Mouse (Mus musculus) adipose tissue, adult 10 weeks (tissue): ENCODE measurements around the gene Pskh1. TPM values are rescaled to one million over a fixed set of nuclear protein-coding genes. Genes with fewer than 3 reads are reported as not detected.

Experiments used
- polyA plus RNA-seq: library from polyadenylated mRNA; stranded (reverse); fragments of 350-450 nt; fragmentation: Illumina TruSeq; extraction: RNeasy Lipid Tissue Mini Kit (QIAGEN cat#74804); gene quantifications from one replicate; pipeline ENCODE4 v1.2.3, GENCODE M21; 2014; ENCODE audit warnings: low read depth, low replicate concordance

The Pskh1 gene
- 26.0 TPM for polyA plus RNA-seq

GRCm38 (mm10) chr8:105900180-105900940 is at the start of gene Pskh1:
Gene Pskh1 (plus strand): TSS chr8:105900441.

GRCm38 (mm10) chr8:105853178-105853577 is 47.1 kb upstream of the Pskh1 start, which contains the start of gene Cenpt:
Gene Cenpt (minus strand): TSS chr8:105853278.

GRCm38 (mm10) chr8:105854715-105855216 is 45.5 kb upstream of the Pskh1 start, which contains the start of gene Thap11:
Gene Thap11 (plus strand): TSS chr8:105855132.

GRCm38 (mm10) chr8:105860143-105860981 is 39.9 kb upstream of the Pskh1 start, which contains the start of gene Nutf2:
Gene Nutf2 (plus strand): TSS chr8:105860580.

GRCm38 (mm10) chr8:105880754-105881520 is 19.3 kb upstream of the Pskh1 start, which contains the start of gene Edc4:
Gene Edc4 (plus strand): TSS chr8:105880881.

GRCm38 (mm10) chr8:105893339-105893738 is 6.9 kb upstream of the Pskh1 start, which contains the start of gene Nrn1l:
Gene Nrn1l (plus strand): TSS chr8:105893567.

GRCm38 (mm10) chr8:105933762-105934161 is 33.5 kb downstream of the Pskh1 start, which contains the start of gene Ctrl:
Gene Ctrl (minus strand): TSS chr8:105933862.

GRCm38 (mm10) chr8:105938306-105938669 is 38.0 kb downstream of the Pskh1 start, which contains the start of gene Psmb10:
Gene Psmb10 (minus strand): TSS chr8:105938444.

GRCm38 (mm10) chr8:105943321-105943739 is 43.1 kb downstream of the Pskh1 start, which contains the start of gene Lcat:
Gene Lcat (minus strand): TSS chr8:105943382.

GRCm38 (mm10) chr8:105965905-105966341 is 65.7 kb downstream of the Pskh1 start, which contains the start of gene Slc12a4:
Gene Slc12a4 (minus strand): TSS chr8:105966097.

GRCm38 (mm10) chr8:105979325-105979724 is 79.1 kb downstream of the Pskh1 start, which contains the start of gene Dpep3:
Gene Dpep3 (minus strand): TSS chr8:105979429.

Other genes starting within 250 kb of the Pskh1 start
- 0.82 TPM for gene Carmil2, start 214.2 kb upstream of the Pskh1 start, polyA plus RNA-seq
- 24.3 TPM for gene Acd, start 199.3 kb upstream of the Pskh1 start, polyA plus RNA-seq
- 13.0 TPM for gene Pard6a, start 199.3 kb upstream of the Pskh1 start, polyA plus RNA-seq
- 0.74 TPM for gene 4933405L10Rik, start 192.8 kb upstream of the Pskh1 start, polyA plus RNA-seq
- gene Enkd1, start 192.2 kb upstream of the Pskh1 start, polyA plus RNA-seq: 6.0 TPM
- gene Gfod2, start 141.8 kb upstream of the Pskh1 start, polyA plus RNA-seq: 10.8 TPM
- 15.9 TPM for gene Ranbp10, start 73.1 kb upstream of the Pskh1 start, polyA plus RNA-seq
- 5.6 TPM for gene Tsnaxip1, start 72.7 kb upstream of the Pskh1 start, polyA plus RNA-seq
- 12.0 TPM for gene Cenpt, start 47.2 kb upstream of the Pskh1 start, polyA plus RNA-seq
- gene Thap11, start 45.3 kb upstream of the Pskh1 start, polyA plus RNA-seq: 24.7 TPM
- 71.3 TPM for gene Nutf2, start 39.9 kb upstream of the Pskh1 start, polyA plus RNA-seq
- 30.9 TPM for gene Edc4, start 19.6 kb upstream of the Pskh1 start, polyA plus RNA-seq
- gene Nrn1l, start 6.9 kb upstream of the Pskh1 start, polyA plus RNA-seq: not detected
- 1.3 TPM for gene Ctrl, start 33.4 kb downstream of the Pskh1 start, polyA plus RNA-seq
- gene Psmb10, start 38.0 kb downstream of the Pskh1 start, polyA plus RNA-seq: 39.5 TPM
- gene Lcat, start 42.9 kb downstream of the Pskh1 start, polyA plus RNA-seq: 1.5 TPM
- gene Slc12a4, start 65.7 kb downstream of the Pskh1 start, polyA plus RNA-seq: 22.0 TPM
- gene Dpep3, start 79.0 kb downstream of the Pskh1 start, polyA plus RNA-seq: 5.3 TPM
- 15.9 TPM for gene Dus2, start 90.9 kb downstream of the Pskh1 start, polyA plus RNA-seq
- not detected for gene Dpep2nb, start 105.5 kb downstream of the Pskh1 start, polyA plus RNA-seq
- 8.5 TPM for gene Ddx28, start 111.4 kb downstream of the Pskh1 start, polyA plus RNA-seq
- gene Nfatc3, start 158.4 kb downstream of the Pskh1 start, polyA plus RNA-seq: 19.4 TPM
- 76.6 TPM for gene Esrp2, start 236.5 kb downstream of the Pskh1 start, polyA plus RNA-seq
- gene Pla2g15, start 250.0 kb downstream of the Pskh1 start, polyA plus RNA-seq: 25.5 TPM